Mouse (Mus musculus) liver, adult 2 months (tissue): ENCODE data around the gene Zdbf2.

ENCODE experiments used
- CTCF ChIP-seq: fragments of 200-500 bp; IDR thresholded peaks from 2 replicates; pipeline ENCODE4 v1.5.1; 2011; ENCODE audit warnings: low read depth, low read length, control low read depth
- POLR2A ChIP-seq: fragments of 200-500 bp; IDR thresholded peaks from 2 replicates; pipeline ENCODE4 v1.6.1; 2011; ENCODE audit warnings: low read length, control low read depth; ENCODE audit not compliant: insufficient read depth; ENCODE audit errors: extremely low read depth

DNA sequence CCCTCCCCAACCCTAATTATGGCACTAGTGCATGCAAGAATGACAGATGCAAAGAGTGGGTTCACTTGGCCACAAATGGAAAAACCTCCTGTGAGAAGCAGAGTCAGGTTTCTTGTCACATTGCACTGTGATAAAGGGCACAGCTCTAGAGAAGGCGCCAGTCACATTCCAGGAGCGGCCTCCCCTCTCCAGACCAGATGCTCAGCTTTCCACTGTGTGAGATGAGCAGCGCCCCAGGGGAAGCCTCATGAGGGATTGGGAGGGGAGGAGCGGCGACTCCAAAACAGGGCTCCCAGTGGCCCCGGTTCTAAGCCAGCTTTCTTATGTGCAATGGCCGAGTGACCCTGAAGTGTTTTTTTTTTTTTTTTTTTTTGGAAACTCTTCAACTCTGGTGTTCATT lies 47.2 kb upstream of the Zdbf2 start:
- TF ChIP-seq POLR2A (no peak), CTCF (no peak)
